Mouse (Mus musculus) limb, embryonic 15.5 days (tissue): Measurements from ENCODE around the gene Ifnl3. TPM values are rescaled to one million over a fixed set of nuclear protein-coding genes. Genes with fewer than 3 reads are reported as not detected.
A peak's percentile ranks its signal among the peaks of the same experiment; 100 is the strongest.

Source experiments
- ATAC-seq: fragments of 200-750 bp; cut with Nextera tagmentation; 2 replicates; pipeline ENCODE4 v1.8.0; 2017; ENCODE audit warnings: low read depth, moderate TSS enrichment; ENCODE audit not compliant: insufficient number of reproducible peaks, low FRiP score, low TSS enrichment
- H3K27ac ChIP-seq: fragments of 300-500 bp; sonication (generic); 2 replicates; pipeline ENCODE4 v1.5.1; 2015; ENCODE audit warnings: moderate library complexity, mild to moderate bottlenecking, inconsistent platforms
- H3K27me3 ChIP-seq: fragments of 300-500 bp; sonication (generic); 2 replicates; pipeline ENCODE4 v1.6.1; 2015; ENCODE audit warnings: inconsistent platforms
- H3K36me3 ChIP-seq: fragments of 300-500 bp; sonication (generic); 2 replicates; pipeline ENCODE4 v1.6.1; 2015; ENCODE audit warnings: inconsistent platforms
- H3K4me1 ChIP-seq: fragments of 300-500 bp; sonication (generic); 2 replicates; pipeline ENCODE4 v1.6.1; 2015; ENCODE audit warnings: inconsistent platforms
- H3K4me2 ChIP-seq: fragments of 300-500 bp; sonication (generic); 2 replicates; pipeline ENCODE4 v1.6.1; 2015; ENCODE audit warnings: mild to moderate bottlenecking, inconsistent platforms
- H3K4me3 ChIP-seq: fragments of 300-500 bp; sonication (generic); 2 replicates; pipeline ENCODE4 v1.5.1; 2015; ENCODE audit warnings: mild to moderate bottlenecking, inconsistent platforms
- H3K9ac ChIP-seq: fragments of 300-500 bp; sonication (generic); 2 replicates; pipeline ENCODE4 v1.6.1; 2015; ENCODE audit warnings: inconsistent platforms
- H3K9me3 ChIP-seq: fragments of 300-500 bp; sonication (generic); 2 replicates; pipeline ENCODE4 v1.6.1; 2016; ENCODE audit warnings: inconsistent platforms
- WGBS: fragments of 180-500 bp; shearing (Covaris S2); methylation state at CpG from one replicate; pipeline ENCODE4 v1.1.7; 2015; 5-methylcytosine and 5-hydroxymethylcytosine counted together
- polyA plus RNA-seq: library from polyadenylated mRNA; unstranded; fragments of >200 nt; fragmentation: Nextera tagmentation; extraction: Ambion mirVana; gene quantifications from 2 replicates; pipeline ENCODE4 v1.2.1, GENCODE M21; 2015

Gene Ifnl3
- polyA plus RNA-seq, 1 experiment from 2014 or later, result not detected

- peaks cover 46% of the 10 kb centered on the region for H3K27me3 ChIP-seq
- peaks cover 25% of the 10 kb centered on the region for H3K4me1 ChIP-seq
- no peak overlapping the region for H3K4me2 ChIP-seq
- H3K4me3 ChIP-seq, result no peak overlapping the region
- no peak overlapping the region for H3K9ac ChIP-seq
- no peak overlapping the region for H3K27ac ChIP-seq
- 64% methylated on average over 7 of the region's 7 CpGs for WGBS
- H3K9me3 ChIP-seq, result no peaks in the 10 kb centered on the region
- H3K36me3 ChIP-seq, result no peaks in the 10 kb centered on the region
- no peak for ATAC-seq
These were observed 25.0 kb downstream of the Ifnl3 start for GRCm38 (mm10) chr7:28547628-28548027.

GRCm38 (mm10) chr7:28553076-28553475 lies 30.4 kb downstream of the Ifnl3 start:
- Histone ChIP-seq H3K9me3 (no peaks in the 10 kb centered on the region), H3K27ac (no peak overlapping the region), H3K27me3 (peaks cover 3% of the 10 kb centered on the region), H3K9ac (no peak overlapping the region), H3K4me1 (peaks cover 11% of the 10 kb centered on the region; the same call in 1 of the 2 replicates), H3K36me3 (no peaks in the 10 kb centered on the region), H3K4me3 (no peak overlapping the region), H3K4me2 (no peak overlapping the region)
- WGBS, result 81% methylated on average over 6 of the region's 6 CpGs
- ATAC-seq, result no peak

GRCm38 (mm10) chr7:28555939-28556535 lies 33.4 kb downstream of the Ifnl3 start:
- H3K9ac ChIP-seq, result no peak overlapping the region
- WGBS, result 15% methylated on average over 5 of the region's 5 CpGs
- peaks cover 26% of the 10 kb centered on the region for H3K36me3 ChIP-seq
- H3K9me3 ChIP-seq, result no peaks in the 10 kb centered on the region
- ATAC-seq, result no peak
- H3K27ac ChIP-seq, result no peak overlapping the region
- no peaks in the 10 kb centered on the region for H3K27me3 ChIP-seq
- peaks cover 24% of the 10 kb centered on the region for H3K4me1 ChIP-seq
- no peak overlapping the region for H3K4me3 ChIP-seq
- no peak overlapping the region for H3K4me2 ChIP-seq

GRCm38 (mm10) chr7:28557069-28557468 lies 34.4 kb downstream of the Ifnl3 start:
- Histone ChIP-seq H3K4me2 (no peak overlapping the region), H3K36me3 (peaks cover 32% of the 10 kb centered on the region), H3K4me3 (no peak overlapping the region), H3K9me3 (no peaks in the 10 kb centered on the region), H3K27ac (peak overlapping the region; percentile 27; the same call in 1 of the 2 replicates), H3K27me3 (no peaks in the 10 kb centered on the region), H3K4me1 (peaks cover 24% of the 10 kb centered on the region), H3K9ac (no peak overlapping the region)
- 59% methylated on average over 5 of the region's 5 CpGs for WGBS
- no peak for ATAC-seq

GRCm38 (mm10) chr7:28557708-28558107 lies 35.1 kb downstream of the Ifnl3 start:
- Histone ChIP-seq H3K9me3 (no peaks in the 10 kb centered on the region), H3K9ac (no peak overlapping the region), H3K27me3 (no peaks in the 10 kb centered on the region), H3K27ac (no peak overlapping the region), H3K4me2 (no peak overlapping the region), H3K36me3 (peaks cover 38% of the 10 kb centered on the region), H3K4me3 (no peak overlapping the region), H3K4me1 (peaks cover 24% of the 10 kb centered on the region)
- ATAC-seq, result peak; percentile 30; the same call in 1 of the 2 replicates
- WGBS, result 68% methylated on average over 6 of the region's 6 CpGs

- H3K4me2 ChIP-seq, result no peak overlapping the region
- H3K27ac ChIP-seq, result peak overlapping the region; percentile 38
- no peak for ATAC-seq
- 31% methylated on average over 4 of the region's 4 CpGs for WGBS
- no peak overlapping the region for H3K9ac ChIP-seq
- H3K4me3 ChIP-seq, result no peak overlapping the region
- H3K27me3 ChIP-seq, result no peaks in the 10 kb centered on the region
- H3K9me3 ChIP-seq, result no peaks in the 10 kb centered on the region
- peaks cover 46% of the 10 kb centered on the region for H3K36me3 ChIP-seq
- H3K4me1 ChIP-seq, result peaks cover 24% of the 10 kb centered on the region
These were observed 35.9 kb downstream of the Ifnl3 start for GRCm38 (mm10) chr7:28558486-28558885.

GRCm38 (mm10) chr7:28560856-28561255 lies 38.2 kb downstream of the Ifnl3 start:
- 92% methylated on average over 10 of the region's 10 CpGs for WGBS

GRCm38 (mm10) chr7:28561967-28562366 lies 39.3 kb downstream of the Ifnl3 start:
- Histone ChIP-seq H3K9me3 (no peaks in the 10 kb centered on the region), H3K4me1 (peaks cover 18% of the 10 kb centered on the region), H3K4me3 (no peak overlapping the region), H3K27me3 (no peaks in the 10 kb centered on the region), H3K36me3 (peaks cover 81% of the 10 kb centered on the region), H3K27ac (no peak overlapping the region), H3K9ac (no peak overlapping the region), H3K4me2 (no peak overlapping the region)
- 90% methylated on average over 11 of the region's 11 CpGs for WGBS
- ATAC-seq, result no peak

More at GRCm38 (mm10) chr7:28560856-28561255, 38.2 kb downstream of the Ifnl3 start:
- H3K27ac ChIP-seq, result no peak overlapping the region
- ATAC-seq, result no peak
- no peak overlapping the region for H3K4me2 ChIP-seq
- peaks cover 24% of the 10 kb centered on the region for H3K4me1 ChIP-seq
- no peak overlapping the region for H3K9ac ChIP-seq
- H3K36me3 ChIP-seq, result peaks cover 70% of the 10 kb centered on the region
- no peaks in the 10 kb centered on the region for H3K27me3 ChIP-seq
- no peak overlapping the region for H3K4me3 ChIP-seq
- H3K9me3 ChIP-seq, result no peaks in the 10 kb centered on the region

- Histone ChIP-seq H3K4me3 (no peak overlapping the region), H3K9me3 (no peaks in the 10 kb centered on the region), H3K27ac (no peak overlapping the region), H3K27me3 (no peaks in the 10 kb centered on the region), H3K4me1 (peaks cover 16% of the 10 kb centered on the region), H3K9ac (no peak overlapping the region), H3K36me3 (peaks cover 85% of the 10 kb centered on the region), H3K4me2 (no peak overlapping the region)
- ATAC-seq, result no peak
- 91% methylated on average over 13 of the region's 13 CpGs for WGBS
These were observed 39.7 kb downstream of the Ifnl3 start for GRCm38 (mm10) chr7:28562371-28562770.

GRCm38 (mm10) chr7:28562951-28563350 lies 40.3 kb downstream of the Ifnl3 start:
- Histone ChIP-seq H3K9me3 (no peaks in the 10 kb centered on the region), H3K27ac (no peak overlapping the region), H3K36me3 (peaks cover 91% of the 10 kb centered on the region), H3K27me3 (no peaks in the 10 kb centered on the region), H3K4me1 (peaks cover 16% of the 10 kb centered on the region), H3K9ac (no peak overlapping the region), H3K4me2 (no peak overlapping the region), H3K4me3 (no peak overlapping the region)
- WGBS, result 92% methylated on average over 13 of the region's 13 CpGs
- ATAC-seq, result no peak

GRCm38 (mm10) chr7:28565407-28565806 lies 42.8 kb downstream of the Ifnl3 start:
- ATAC-seq, result no peak
- 66% methylated on average over 5 of the region's 5 CpGs for WGBS
- Histone ChIP-seq H3K9ac (no peak overlapping the region), H3K4me3 (no peak overlapping the region), H3K36me3 (peaks cover 76% of the 10 kb centered on the region), H3K4me2 (no peak overlapping the region), H3K27ac (no peak overlapping the region), H3K9me3 (no peaks in the 10 kb centered on the region), H3K4me1 (peaks cover 11% of the 10 kb centered on the region), H3K27me3 (no peaks in the 10 kb centered on the region)

GRCm38 (mm10) chr7:28567539-28567938 lies 44.9 kb downstream of the Ifnl3 start:
- peaks cover 32% of the 10 kb centered on the region for H3K4me1 ChIP-seq
- H3K36me3 ChIP-seq, result peaks cover 59% of the 10 kb centered on the region
- no peaks in the 10 kb centered on the region for H3K9me3 ChIP-seq
- WGBS, result 90% methylated on average over 4 of the region's 4 CpGs
- H3K4me3 ChIP-seq, result no peak overlapping the region
- ATAC-seq, result no peak
- no peak overlapping the region for H3K9ac ChIP-seq
- H3K27ac ChIP-seq, result no peak overlapping the region
- no peak overlapping the region for H3K4me2 ChIP-seq
- H3K27me3 ChIP-seq, result no peaks in the 10 kb centered on the region

GRCm38 (mm10) chr7:28568253-28568652 lies 45.6 kb downstream of the Ifnl3 start:
- no peak for ATAC-seq

More at GRCm38 (mm10) chr7:28568253-28568652, 45.6 kb downstream of the Ifnl3 start:
- no peak overlapping the region for H3K4me3 ChIP-seq
- peaks cover 35% of the 10 kb centered on the region for H3K4me1 ChIP-seq
- no peak overlapping the region for H3K27ac ChIP-seq
- no peak overlapping the region for H3K4me2 ChIP-seq
- no peaks in the 10 kb centered on the region for H3K27me3 ChIP-seq
- no peak overlapping the region for H3K9ac ChIP-seq
- H3K9me3 ChIP-seq, result no peaks in the 10 kb centered on the region
- H3K36me3 ChIP-seq, result peaks cover 52% of the 10 kb centered on the region
